Mouse (Mus musculus): ENCODE measurements at regions not wholly inside any gene's neighbourhood (a gene's known extent, or its start where the extent isn't known, plus 50 kb on each side); places are given as distances from the start of the nearest gene placed in this dataset.
A peak's percentile ranks its signal among the peaks of the same experiment; 100 is the strongest.

GRCm38 (mm10) chr15:96778321-96778926 is 78.9 kb upstream of the Slc38a2 start:
- WGBS (ENCODE audit: insufficient replicate concordance) = 63% methylated on average over 15 of the region's 15 CpGs
- Histone ChIP-seq H3K36me3 (replicated peaks; ENCODE audit: insufficient read depth, low read length) (no peaks in the 10 kb centered on the region), H3K4me2 (ENCODE audit: low read depth, low read length) (no peak overlapping the region), H3K27ac (ENCODE audit: low read depth) (peak overlapping the region; percentile 64; the same call in 1 of the 2 replicates), H3K9me3 (ENCODE audit: low read length) (no peaks in the 10 kb centered on the region), H3K9ac (replicated peaks) (no peak overlapping the region), H3K4me1 (ENCODE audit: insufficient read depth) (peaks cover 19% of the 10 kb centered on the region), H3K27me3 (ENCODE audit: insufficient read depth, low read length) (no peaks in the 10 kb centered on the region), H3K4me3 (ENCODE audit: low read depth, low read length) (no peak overlapping the region)
- no peak for TF ChIP-seq CTCF (IDR thresholded peaks at IDR 0.05; ENCODE audit: low read depth)
- TF ChIP-seq EP300 (IDR thresholded peaks at IDR 0.05; ENCODE audit: low read depth) = no peak
- ATAC-seq = no peak
- DNase-seq = no peak

DNA sequence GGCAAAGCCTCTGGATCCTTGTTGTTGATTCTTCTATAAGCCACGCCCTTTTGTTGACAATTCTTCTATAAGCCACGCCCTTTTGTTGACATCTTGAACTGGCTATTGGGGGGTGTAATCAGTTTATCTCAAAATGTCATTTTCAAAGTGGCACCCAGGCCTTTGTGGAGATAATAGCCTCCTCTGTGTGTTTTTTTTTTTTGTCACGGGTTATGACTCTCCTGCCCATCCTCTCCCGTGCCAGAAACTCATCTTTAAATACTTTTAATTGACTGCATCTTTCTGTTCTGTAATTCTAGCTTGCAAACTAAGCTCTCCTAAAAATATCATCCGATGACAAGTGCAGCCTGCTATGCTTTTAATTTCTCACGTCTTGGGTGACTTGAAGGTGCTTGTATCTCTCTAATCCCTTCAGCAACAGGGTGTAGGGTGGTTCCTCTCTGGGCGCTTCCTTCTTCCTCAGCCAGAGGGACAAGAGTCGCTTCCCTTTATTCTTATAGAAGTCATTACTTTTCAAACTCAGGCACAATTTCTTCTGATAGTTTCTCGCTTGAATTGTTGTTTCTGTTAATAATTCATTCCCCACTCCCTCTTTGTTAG is 77.0 kb upstream of the Slc38a2 start:
- H3K27ac ChIP-seq (ENCODE audit: low read depth) = no peak overlapping the region
- no peaks in the 10 kb centered on the region for H3K9me3 ChIP-seq (ENCODE audit: low read length)
- peaks cover 19% of the 10 kb centered on the region for H3K4me1 ChIP-seq (ENCODE audit: insufficient read depth)
- H3K4me2 ChIP-seq (ENCODE audit: low read depth, low read length) = no peak overlapping the region
- ATAC-seq (no peak), DNase-seq (no peak)
- no peaks in the 10 kb centered on the region for H3K36me3 ChIP-seq (replicated peaks; ENCODE audit: insufficient read depth, low read length)
- no peaks in the 10 kb centered on the region for H3K27me3 ChIP-seq (ENCODE audit: insufficient read depth, low read length)
- no peak overlapping the region for H3K9ac ChIP-seq (replicated peaks)
- H3K4me3 ChIP-seq (ENCODE audit: low read depth, low read length) = no peak overlapping the region
- TF ChIP-seq EP300 (IDR thresholded peaks at IDR 0.05; ENCODE audit: low read depth) (no peak), CTCF (IDR thresholded peaks at IDR 0.05; ENCODE audit: low read depth) (no peak)
- 46% methylated on average over 9 of the region's 9 CpGs for WGBS (ENCODE audit: insufficient replicate concordance)

DNA sequence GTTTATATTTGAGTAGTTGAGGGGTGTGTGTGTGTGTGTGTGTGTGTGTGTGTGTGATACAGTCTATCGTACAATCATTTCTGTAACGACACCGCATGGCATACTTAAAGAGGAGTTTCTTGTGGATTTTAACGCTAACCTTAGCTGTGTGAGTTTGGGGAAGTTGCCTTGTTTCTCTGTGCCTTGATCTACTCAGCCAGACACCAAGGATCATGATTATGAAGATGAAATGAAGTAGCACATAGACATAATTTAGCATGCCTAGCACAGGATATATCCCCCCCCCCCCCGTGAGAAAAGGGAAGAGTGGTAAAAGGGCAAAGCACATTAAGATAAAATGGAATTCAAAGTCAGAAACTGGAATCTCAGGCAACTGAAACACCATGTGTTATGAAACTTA is 75.6 kb upstream of the Slc38a2 start:
- Histone ChIP-seq H3K4me1 (ENCODE audit: insufficient read depth) (peaks cover 22% of the 10 kb centered on the region), H3K27ac (ENCODE audit: low read depth) (no peak overlapping the region), H3K36me3 (replicated peaks; ENCODE audit: insufficient read depth, low read length) (no peaks in the 10 kb centered on the region), H3K9me3 (ENCODE audit: low read length) (no peaks in the 10 kb centered on the region), H3K4me3 (ENCODE audit: low read depth, low read length) (no peak overlapping the region), H3K9ac (replicated peaks) (no peak overlapping the region), H3K27me3 (ENCODE audit: insufficient read depth, low read length) (no peaks in the 10 kb centered on the region), H3K4me2 (ENCODE audit: low read depth, low read length) (no peak overlapping the region)
- no peak for ATAC-seq
- DNase-seq = no peak
- WGBS (ENCODE audit: insufficient replicate concordance) = 63% methylated on average over 5 of the region's 5 CpGs
- no peak for TF ChIP-seq EP300 (IDR thresholded peaks at IDR 0.05; ENCODE audit: low read depth)
- TF ChIP-seq CTCF (IDR thresholded peaks at IDR 0.05; ENCODE audit: low read depth) = no peak

DNA sequence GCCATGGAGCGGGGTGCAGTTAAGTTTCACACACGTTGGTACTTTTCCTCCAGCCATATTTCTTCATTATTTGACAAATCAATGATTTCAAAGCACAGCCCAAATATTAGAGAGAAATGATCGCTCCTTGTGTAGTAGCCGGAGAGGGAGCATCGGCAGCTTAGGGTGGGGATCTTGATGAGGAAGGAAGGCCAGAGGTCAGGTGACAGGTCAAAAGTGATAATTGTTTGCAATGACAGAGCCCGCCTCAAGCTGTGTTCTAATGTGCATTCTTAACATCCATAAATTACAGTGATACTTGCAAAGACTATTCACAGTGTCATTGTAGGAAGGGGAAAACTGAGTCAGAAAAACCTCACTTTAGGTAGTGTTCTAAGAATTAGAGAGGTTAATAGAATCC is 75.1 kb upstream of the Slc38a2 start:
- no peak overlapping the region for H3K27ac ChIP-seq (ENCODE audit: low read depth)

DNA sequence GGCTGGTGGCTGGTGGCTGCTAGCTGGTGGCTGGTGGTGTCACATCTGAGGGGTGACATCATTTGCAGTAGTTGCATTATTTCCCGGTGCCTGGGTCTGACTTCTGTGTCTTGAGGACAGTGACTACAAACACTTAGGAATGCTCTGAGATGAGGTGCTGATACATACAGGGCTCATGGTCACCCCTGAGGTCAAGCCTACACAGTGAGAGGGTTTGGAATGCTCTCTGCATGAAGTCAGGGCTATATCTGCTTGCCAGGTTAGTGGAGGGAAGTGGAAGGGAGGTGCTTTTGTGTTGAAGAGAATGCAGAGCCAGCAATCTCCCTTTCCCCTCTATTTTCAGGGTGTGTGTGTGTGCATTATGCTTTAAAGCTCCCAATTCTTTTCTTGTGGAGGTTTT is 74.1 kb upstream of the Slc38a2 start:
- TF ChIP-seq EP300 (IDR thresholded peaks at IDR 0.05; ENCODE audit: low read depth) (no peak), CTCF (IDR thresholded peaks at IDR 0.05; ENCODE audit: low read depth) (no peak)
- no peak for DNase-seq
- Histone ChIP-seq H3K9ac (replicated peaks) (no peak overlapping the region), H3K4me2 (ENCODE audit: low read depth, low read length) (no peak overlapping the region), H3K4me3 (ENCODE audit: low read depth, low read length) (no peak overlapping the region), H3K9me3 (ENCODE audit: low read length) (no peaks in the 10 kb centered on the region), H3K27ac (ENCODE audit: low read depth) (no peak overlapping the region), H3K27me3 (ENCODE audit: insufficient read depth, low read length) (no peaks in the 10 kb centered on the region), H3K4me1 (ENCODE audit: insufficient read depth) (peaks cover 28% of the 10 kb centered on the region), H3K36me3 (replicated peaks; ENCODE audit: insufficient read depth, low read length) (no peaks in the 10 kb centered on the region)
- 39% methylated on average over 1 of the region's 1 CpGs for WGBS (ENCODE audit: insufficient replicate concordance)
- ATAC-seq = no peak

More for the DNA sequence above, 75.1 kb upstream of the Slc38a2 start:
- no peaks in the 10 kb centered on the region for H3K27me3 ChIP-seq (ENCODE audit: insufficient read depth, low read length)
- H3K36me3 ChIP-seq (replicated peaks; ENCODE audit: insufficient read depth, low read length) = no peaks in the 10 kb centered on the region
- no peak for ATAC-seq
- TF ChIP-seq EP300 (IDR thresholded peaks at IDR 0.05; ENCODE audit: low read depth) = no peak
- no peak for TF ChIP-seq CTCF (IDR thresholded peaks at IDR 0.05; ENCODE audit: low read depth)
- WGBS (ENCODE audit: insufficient replicate concordance) = 51% methylated on average over 6 of the region's 6 CpGs
- no peak overlapping the region for H3K9ac ChIP-seq (replicated peaks)
- H3K4me3 ChIP-seq (ENCODE audit: low read depth, low read length) = no peak overlapping the region
- H3K9me3 ChIP-seq (ENCODE audit: low read length) = no peaks in the 10 kb centered on the region
- H3K4me1 ChIP-seq (ENCODE audit: insufficient read depth) = peaks cover 25% of the 10 kb centered on the region
- H3K4me2 ChIP-seq (ENCODE audit: low read depth, low read length) = 0 out of 2 replicates have a peak overlapping the region, but pooled peaks have one; percentile 4
- DNase-seq = no peak

DNA sequence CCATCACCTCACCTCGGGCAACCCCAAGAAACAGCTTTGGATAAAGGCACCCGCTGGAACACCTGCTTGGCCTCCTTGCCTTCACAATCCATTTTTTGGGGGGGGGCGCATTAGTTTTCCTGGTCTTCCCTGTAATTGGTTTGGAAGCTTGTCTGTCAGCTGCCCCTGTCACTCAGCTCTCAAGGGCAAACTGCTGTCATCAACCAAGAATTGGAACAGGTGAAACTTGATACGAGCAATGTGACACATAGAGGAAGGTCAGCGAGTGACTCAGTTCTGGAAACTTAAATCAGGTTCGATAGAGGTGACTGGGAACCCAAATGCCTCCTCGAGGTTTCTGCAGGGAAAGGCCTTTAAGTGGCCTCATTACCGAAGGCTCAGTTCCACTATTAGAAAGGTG is 73.2 kb upstream of the Slc38a2 start:
- Histone ChIP-seq H3K4me2 (ENCODE audit: low read depth, low read length) (no peak overlapping the region), H3K4me3 (ENCODE audit: low read depth, low read length) (no peak overlapping the region), H3K27ac (ENCODE audit: low read depth) (no peak overlapping the region), H3K9me3 (ENCODE audit: low read length) (no peaks in the 10 kb centered on the region), H3K36me3 (replicated peaks; ENCODE audit: insufficient read depth, low read length) (no peaks in the 10 kb centered on the region), H3K4me1 (ENCODE audit: insufficient read depth) (peaks cover 19% of the 10 kb centered on the region), H3K9ac (replicated peaks) (no peak overlapping the region), H3K27me3 (ENCODE audit: insufficient read depth, low read length) (no peaks in the 10 kb centered on the region)
- TF ChIP-seq EP300 (IDR thresholded peaks at IDR 0.05; ENCODE audit: low read depth) = no peak
- no peak for TF ChIP-seq CTCF (IDR thresholded peaks at IDR 0.05; ENCODE audit: low read depth)
- 74% methylated on average over 8 of the region's 8 CpGs for WGBS (ENCODE audit: insufficient replicate concordance)
- ATAC-seq (no peak), DNase-seq (no peak)

Measured in liver, postnatal 0 days (tissue).